Mouse (Mus musculus) CD4-positive, CD25-positive, alpha-beta regulatory T cell, adult 4 months (primary cell): ENCODE measurements around the gene Kdm4b. TPM values are rescaled to one million over a fixed set of nuclear protein-coding genes. Genes with fewer than 3 reads are reported as not detected.

Source experiments
- ATAC-seq: one replicate; pipeline ENCODE4 v1.8.0; 2017
- polyA plus RNA-seq, 2 experiments: library from polyadenylated mRNA; unstranded; fragments of 100-300 nt; shearing (Covaris generic); gene quantifications; one replicate each; pipeline ENCODE4 v1.2.1; 2017

The Kdm4b gene
- polyA plus RNA-seq, 2 experiments from 2014 or later: 5.3 to 7.0 TPM

DNA sequence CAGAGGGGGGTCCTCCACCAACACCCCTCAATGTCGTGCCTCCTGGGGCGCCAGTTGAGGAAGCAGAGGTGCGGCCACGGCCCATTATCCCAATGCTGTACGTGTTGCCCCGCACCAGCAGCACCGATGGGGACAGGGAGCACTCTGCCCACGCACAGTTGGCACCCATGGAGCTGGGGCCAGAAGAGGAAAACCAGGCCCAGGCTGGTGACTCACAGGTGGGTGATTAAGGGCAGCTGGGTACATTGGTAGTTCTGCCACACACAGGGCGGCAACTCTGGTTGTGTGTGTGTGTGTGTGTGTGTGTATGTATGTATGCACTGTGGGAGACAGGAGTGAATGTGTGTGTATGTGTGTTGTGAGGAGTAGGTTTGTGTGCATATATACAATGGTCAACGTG is 68.0 kb downstream of the Kdm4b start:
- ATAC-seq: no peak

DNA sequence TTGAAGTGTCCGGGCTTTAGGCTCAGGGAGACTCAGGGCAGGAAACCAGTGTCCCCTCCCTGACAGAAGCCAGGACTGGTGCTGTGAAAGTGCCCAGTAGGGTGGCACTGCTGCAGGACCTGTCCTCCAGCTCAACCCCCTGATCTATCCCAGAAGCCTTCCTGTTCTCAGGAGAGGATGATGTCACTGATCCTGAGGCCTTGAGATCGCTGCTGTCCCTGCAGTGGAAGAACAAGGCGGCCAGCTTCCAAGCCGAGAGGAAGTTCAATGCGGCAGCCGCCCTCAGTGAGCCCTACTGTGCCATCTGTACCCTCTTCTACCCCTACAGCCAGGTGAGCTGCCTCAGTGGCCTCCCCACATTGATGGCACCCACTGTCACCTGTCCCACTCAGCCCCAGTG is 70.2 kb downstream of the Kdm4b start:
- no peak for ATAC-seq

DNA sequence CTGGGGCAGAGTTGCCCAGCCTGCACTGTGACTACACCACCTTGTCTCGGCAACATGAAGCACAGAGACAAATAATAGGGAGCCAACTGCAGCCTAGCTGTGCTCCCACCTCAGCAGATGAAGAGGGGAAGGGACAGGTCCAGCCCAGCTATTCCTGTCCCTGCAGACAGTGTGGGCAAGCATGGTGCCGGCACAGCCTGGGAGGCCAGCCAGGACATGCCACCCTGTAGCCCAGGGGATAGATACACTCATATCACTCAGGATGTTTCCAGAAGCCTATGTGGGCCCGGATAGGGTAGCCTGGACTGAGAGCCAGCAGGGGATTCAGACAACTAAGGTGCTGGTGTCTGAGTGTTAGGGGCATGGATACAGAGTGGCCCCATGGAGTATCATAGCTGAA is 74.4 kb downstream of the Kdm4b start:
- ATAC-seq: no peak

DNA sequence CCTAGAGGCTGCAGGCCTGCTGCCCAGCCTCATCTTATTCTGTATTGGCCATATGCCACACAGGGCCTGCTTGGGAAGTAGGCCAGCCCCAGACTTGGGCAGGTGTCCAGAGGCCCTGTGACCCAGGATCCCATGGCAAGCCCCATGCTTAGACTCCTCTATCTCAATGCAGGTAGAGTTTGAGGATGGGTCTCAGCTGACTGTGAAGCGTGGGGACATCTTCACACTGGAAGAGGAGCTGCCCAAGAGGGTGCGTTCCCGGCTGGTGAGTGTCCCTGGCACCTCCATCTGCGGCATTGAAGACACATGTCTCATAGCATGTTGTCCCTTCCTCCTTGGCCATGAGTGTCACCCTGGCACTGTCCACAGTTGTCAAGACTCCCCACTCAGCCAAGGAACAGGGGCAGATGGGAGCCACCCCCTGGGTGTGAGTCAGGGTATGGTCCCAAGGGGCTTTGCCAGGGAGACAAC is 75.2 kb downstream of the Kdm4b start:
- ATAC-seq: no peak

DNA sequence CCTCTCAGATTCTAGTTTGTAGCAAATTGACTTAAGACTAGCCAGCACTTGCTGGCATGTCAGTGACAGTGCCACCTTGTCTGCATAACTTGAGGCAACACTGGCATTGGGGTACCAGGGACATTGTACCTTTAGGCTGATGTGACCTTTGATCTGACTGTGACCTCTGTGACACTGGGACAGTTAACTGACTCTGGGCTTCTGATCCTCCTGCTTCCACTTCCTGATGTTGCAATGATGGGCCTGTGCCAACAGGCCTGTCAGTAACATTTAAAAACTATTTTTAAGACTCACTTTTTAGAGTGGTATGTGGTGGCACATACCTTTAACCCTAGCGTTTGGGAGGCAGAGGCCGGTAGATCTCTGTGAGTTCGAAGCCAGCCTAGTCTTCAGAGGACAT is 79.5 kb downstream of the Kdm4b start:
- no peak for ATAC-seq

DNA sequence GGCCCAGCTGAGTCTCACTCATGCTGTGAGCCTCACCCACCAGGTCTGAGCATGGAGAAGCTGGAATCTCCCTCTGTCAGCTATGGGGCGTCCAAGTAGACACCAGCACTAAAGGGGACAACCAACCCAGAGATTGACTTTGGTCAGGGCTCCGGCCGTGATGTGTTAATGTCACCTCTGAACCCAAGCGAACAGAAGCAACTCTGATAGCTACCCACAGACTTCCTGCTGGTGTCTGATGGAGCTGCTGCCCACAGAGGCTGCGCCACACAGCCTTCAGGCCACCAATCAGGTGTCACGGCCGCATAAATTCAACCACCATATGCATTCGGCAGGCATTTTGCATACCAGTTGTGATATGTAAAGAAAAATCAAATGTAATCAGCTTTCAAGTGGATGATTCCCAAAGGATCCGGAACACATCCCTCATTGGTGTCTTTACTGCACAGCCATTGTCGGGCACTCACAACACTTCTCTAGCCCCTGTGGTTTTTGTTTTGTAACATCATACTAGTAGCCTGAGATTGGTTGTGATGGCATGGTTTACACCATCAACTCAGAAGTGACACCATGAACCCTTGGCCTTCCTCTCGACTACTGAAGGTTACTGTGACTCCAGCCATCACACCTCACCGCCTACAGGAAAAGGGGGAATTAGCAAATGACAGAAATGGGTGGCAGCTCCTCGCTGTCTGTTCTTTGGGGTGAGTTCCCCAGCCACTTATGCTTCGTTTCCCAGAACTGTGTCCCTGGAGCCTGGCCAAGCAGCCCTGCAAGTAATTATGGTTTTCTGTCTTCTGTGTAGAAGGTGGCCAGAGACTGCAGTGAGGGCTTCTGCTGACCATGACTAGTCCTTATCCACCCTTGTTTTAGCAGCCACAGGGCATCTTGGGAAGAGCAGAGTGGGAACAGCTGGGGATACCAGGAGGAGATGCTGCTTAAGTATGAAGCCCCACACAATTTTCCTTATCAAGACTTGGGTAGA is 80.3 kb downstream of the Kdm4b start:
- no peak for ATAC-seq

DNA sequence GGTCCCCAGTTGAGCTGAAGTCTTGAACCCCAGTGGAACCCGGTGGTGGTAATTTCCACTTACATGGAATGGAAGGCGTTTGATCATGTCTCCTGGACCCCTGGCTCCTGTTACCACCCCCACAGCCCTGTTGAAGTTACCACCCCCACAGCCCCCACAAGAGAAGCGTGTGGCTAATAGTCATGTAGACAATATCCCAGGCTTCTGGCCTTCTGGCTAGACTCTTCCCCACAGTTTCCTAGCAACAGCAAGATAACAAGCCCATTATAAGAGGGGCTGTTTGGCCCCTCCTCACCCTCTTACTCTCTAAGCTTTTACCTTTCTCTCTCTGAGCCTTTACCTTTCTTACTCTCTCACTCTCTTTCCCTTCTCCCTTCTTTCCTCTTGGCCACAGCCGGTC is 81.0 kb downstream of the Kdm4b start:
- ATAC-seq: no peak

DNA sequence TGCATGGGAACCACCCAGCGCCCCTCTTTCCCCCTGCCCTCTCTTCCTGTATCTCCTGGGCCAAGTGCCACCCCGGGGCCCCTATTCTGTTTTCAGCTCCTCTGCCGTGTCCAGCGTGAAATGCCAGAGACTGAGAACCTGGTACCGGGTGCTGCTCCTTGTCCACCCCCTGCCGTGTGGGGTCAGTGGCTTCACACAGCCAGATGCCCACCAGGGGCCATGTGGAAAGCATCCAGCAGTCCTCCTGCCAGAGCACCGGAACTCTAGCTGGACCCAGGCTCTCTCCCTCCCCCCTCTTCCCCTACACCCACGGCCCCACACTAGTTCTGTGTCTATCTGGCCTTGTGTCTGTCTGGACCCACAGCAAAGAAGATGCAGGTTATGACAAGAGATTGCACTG is 81.5 kb downstream of the Kdm4b start:
- ATAC-seq: no peak

DNA sequence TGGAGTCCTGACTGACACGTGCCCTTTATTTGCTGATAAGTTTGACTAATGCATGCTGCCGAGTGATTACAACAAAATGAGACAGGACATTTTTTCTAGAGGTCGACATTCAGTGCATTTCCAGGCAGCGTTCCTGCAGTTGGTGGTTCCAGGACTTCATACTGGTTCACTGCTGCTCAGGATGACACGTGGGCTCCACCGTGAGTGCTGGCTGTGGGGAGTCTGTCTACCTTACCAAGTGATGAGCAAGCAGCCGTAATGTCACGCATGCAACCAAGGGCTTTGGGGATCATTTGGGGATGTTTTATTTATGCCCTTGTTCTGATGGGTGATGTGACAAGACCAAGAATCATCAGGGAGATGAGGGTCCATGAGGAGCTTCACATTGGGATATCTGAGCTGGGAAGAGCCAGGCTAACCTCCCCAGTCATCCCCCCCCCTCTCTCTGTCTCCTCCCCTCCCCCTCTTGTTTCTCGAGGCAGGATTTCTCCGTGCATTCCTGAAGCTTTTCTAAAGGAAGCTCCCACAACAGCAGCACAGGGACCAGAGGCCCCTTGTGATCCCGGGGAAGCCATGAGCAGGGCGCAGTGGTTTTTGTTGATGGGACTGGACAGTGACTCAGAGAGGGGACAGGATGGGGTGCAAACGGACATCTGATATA is 83.2 kb downstream of the Kdm4b start:
- ATAC-seq: no peak

DNA sequence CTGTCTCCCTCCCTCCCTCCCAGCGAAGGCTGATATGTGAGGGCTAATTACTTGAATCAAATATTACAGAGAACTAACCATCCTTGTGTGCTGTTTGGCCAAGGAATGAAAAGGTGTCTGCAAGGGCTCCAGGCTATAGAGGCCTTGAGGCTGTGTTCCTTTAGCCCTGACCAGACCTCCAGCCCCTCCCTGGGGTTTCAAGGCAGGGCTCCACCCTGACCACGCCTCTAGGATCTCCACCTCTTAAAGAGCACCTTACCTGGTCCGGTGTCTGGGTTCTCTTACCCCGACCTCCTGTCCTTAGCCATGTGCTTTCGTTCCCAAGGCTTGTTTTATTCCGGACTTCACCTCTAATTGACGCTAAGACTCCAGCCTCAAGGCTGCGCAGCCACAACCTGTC is 83.9 kb downstream of the Kdm4b start:
- ATAC-seq: no peak

DNA sequence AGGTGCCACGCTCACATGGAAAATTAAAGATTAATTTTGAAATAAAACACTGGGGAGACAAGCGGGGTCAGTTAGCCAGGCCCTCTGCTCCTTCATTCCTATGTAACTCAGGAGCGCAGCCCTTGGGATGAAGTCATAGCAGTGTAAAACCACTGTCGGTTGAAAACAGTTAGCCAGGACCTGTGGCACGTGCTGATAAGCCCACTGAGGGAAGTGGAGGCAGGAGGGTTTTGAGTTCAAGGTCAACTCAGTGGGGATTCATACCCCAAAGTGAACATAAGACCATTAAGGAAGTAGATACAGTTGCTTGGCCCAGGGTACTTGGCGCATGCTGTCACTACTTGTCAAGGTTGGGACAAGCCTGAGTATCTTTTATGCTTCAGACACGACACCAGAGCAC is 85.6 kb downstream of the Kdm4b start:
- ATAC-seq: no peak

DNA sequence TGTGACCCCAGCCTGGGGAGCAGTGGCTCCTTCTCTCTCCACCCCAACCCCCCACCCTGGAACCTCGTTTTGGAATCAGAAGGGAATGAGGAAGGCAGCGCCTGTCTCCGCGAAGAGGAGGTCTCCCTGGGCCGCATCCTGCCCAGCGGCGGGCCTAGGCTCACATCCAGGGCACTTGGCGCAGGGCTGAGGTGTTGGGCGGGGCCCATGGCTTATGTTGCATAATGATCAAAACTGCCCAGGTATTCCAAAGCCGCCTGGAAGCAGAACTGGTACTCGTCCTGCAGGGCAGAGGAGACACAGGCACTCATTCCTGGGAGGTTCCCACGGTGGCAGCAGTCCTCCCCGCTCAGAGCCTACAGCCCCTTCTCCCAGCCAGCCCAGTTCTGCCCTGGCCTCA is 87.3 kb downstream of the Kdm4b start:
- ATAC-seq: no peak

DNA sequence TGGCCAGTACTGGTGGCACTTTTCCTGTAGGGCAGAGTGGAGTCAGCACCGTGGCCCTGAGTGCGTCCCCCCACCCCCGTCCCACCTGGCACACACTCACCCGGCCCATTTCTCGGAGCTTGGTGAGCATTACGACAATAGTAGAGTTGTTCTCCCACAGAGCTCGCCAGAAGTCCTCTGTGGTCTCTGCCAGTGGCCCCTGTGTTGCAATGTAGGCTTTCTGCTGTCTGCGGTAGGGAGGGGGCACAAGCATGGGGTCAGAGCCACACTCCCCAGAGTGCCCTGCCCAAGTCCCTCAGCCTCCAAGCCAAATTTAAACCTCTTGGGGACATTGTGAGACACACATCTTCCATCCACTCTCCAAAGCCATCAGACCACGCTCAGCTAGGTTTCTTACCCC is 88.9 kb downstream of the Kdm4b start:
- no peak for ATAC-seq

DNA sequence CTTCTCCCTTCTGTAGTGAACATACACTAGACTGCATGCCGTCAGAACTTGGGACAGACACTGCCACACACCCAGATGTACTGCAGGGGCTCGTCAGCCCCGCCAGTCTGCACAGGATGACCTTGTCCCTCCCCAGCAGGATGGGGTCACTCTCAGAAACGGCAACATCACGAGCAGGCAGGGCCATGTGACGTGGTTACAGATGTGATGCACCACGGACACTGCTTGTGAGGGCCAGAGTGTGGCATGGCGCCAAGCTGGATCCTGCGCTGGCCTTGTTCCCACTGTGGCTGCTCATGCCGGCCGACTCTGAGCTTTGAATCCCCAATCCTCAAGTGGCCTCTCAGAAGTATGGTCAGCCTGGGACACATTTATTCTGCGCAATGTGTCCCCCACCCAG is 92.4 kb downstream of the Kdm4b start:
- ATAC-seq: no peak

DNA sequence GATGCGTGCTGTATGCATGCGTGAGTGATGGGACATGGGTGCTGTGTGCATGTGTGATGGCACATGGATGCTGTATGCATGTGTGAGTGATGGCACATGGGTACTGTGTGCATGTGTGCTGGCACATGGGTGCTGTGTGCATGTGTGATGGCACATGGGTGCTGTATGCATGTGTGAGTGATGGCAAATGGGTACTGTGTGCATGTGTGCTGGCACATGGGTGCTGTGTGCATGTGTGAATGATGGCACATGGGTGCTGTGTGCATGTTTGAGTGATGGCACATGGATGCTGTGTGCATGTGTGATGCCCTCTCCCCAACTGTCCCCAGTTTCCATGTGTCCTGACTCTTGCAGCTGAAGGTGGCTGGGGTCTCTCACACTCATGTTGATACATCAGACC is 94.2 kb downstream of the Kdm4b start:
- no peak for ATAC-seq

DNA sequence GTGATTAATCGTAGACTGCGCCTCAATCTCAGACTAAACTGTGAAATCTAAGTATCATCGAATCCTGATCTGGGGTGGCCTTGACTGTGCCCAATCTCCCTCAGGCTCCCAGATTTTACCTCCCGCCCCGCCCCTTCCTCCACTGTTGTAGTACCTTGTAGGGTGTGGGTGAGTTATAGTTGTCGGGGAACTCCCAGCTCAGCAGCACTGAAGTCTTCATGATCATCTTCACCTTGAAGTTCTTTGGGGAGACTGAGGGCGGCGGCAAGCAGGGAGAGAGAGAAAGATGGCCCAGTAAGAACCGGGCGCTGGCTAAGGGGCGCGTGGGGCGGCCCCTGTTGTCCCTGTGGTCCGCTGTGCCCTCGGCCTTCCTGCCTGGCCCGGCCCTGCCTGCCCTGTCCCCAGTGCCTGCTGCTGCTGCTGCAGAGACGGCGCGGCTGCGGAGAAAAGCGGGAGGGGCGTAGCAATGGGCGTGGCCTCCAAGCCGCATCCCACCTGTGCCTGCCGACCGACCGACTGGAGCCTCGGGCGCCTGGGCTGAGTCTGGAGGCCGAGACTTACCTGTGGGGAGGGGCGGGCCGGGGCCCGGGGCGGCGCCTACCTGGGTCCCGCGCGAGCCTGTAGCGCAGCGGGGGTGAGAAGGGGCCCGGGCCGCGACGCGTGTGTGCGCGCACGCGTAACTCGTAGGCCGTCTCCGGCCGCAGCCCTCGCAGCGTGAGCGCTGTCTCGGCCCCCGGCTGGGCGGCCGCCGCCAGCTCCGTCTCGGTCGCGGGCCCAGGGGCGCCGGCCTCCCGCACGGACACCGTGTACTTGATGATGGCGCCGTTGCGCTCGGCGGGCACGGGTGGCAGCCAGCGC is 99.1 kb downstream of the Kdm4b start:
- ATAC-seq: peak; percentile 74

DNA sequence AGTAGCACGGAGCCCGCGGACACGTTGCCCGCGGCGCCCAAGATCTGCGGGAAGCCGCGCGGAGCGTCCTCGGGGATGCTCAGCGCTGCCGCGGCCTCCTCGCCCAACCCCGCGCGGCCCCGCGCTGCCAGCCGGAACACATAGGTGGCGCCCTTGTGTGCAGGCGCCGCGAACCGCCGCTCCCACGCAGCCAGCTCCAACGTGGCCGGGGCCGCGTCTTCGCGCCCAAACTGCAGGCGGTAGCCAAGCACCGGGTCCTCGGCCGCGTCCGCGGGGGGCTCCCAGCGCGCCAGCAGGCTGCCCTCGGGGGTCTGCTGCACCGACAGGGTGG is 99.7 kb downstream of the Kdm4b start:
- ATAC-seq: peak; percentile 86

DNA sequence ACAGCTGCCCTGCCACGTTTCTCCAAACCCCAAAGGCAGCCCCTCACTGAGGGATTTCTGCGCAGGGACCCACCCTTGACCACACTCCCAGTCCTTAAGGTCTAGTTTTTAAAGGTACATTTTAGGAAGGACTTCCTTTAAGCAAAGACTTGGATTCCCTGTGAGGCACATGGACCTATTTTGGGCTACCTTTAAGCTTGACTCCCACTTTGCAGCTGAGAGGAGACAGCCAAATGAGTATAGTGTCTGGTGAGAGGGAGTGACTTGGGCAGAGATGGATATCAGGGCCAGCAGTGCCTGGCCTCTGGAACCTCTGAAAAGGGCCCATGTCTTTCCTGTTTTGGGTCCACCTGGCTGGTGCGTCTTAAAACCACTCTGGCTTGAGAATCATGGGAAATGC is 100.1 kb downstream of the Kdm4b start:
- ATAC-seq: no peak

DNA sequence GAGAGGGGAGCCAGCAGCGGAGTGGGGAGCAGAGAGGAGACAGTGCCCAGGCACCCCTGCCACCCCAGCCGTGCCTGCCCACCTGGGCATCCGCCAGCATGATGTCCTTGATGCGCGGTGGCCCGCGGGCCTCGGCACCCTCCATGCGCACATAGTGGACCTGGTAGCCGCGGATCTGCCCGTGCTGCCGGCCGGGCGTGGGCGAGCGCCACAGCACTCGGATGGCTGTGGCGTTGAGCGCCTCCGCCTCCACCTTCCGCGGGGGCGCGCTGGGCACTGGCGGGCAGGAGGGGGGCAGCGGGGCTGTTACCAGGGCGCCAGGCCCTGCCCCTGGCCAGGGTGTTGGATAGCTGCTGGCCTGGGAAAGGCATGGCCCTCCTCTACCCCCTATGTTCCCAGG is 102.0 kb downstream of the Kdm4b start:
- ATAC-seq: no peak

DNA sequence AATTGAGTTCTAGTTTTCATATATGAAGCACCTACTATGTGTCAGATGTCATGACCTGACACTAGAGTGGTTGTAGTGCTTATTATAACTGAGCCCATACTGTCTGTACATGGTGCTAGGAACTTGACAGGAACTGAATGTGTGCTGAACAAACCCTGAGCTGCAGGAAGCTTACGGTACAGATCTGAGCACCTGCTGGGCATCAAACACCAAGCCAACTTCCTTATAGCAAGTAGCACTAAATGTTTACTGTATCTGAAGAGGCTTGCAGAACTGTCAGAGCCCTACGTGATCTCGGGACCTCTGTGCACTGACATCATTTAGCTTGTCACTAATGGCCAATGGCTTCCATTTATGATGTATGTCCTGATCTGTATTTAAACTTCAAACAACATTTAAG is 105.7 kb downstream of the Kdm4b start:
- ATAC-seq: no peak

DNA sequence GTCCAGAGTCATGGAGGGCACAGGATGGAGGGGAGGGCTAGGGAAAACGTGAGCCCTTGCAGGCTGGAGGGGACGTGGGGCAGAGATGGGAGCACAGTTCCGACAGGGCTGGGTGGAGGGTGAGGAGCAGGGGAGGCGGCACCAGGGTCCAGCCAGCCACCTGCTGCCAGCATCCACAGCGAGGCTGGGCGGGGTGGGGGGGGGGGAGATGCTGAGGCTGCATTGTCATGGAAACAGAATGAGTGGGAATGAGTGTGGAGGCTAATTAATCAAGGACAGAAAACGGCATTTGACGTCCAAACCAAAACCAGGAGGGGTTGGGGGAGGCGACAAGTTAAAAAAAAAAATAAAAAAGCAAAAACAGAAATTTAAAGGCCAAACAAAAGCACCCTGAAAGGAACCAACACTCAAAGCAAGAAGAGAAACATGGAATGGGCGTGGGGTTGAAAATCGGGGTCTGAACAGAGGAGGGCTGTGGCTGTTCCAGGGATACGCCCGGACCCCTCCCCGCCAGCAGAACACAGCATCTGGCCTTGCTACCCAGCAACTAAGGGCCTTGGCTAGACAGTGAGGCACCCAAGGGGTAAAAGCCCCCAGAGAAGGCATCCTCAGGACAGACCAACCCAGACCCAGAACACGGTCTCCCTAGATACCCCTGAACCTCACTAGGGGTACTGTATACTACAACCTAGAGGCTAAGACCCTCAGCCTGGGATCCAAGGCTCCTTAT is 114.0 kb downstream of the Kdm4b start:
- no peak for ATAC-seq

DNA sequence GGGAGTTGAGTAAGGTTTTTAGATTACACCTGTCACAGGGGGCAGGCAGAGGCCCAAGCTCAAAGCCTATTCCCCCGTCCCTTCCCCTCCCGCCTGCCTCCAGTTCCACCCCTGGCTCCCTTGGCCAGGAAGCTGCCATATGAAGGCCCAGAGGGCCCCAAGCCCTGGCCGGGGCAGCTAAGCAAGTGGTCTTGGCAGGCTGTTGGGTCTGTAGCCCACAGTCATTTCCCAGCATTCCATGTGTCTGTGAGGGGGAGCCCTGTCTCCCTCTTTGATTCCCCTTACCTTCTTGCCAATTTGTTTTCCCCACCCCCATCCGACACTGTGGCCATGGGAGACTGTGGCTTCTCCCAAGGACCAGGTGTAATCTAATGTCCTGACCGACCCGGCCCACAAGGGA is 116.5 kb downstream of the Kdm4b start:
- ATAC-seq: no peak
